Mouse (Mus musculus) embryonic fibroblast, embryonic 13.5 days (primary cell): Measurements from ENCODE around the gene Wwox.

Experiments
- CTCF ChIP-seq: IDR thresholded peaks from 2 replicates; pipeline ENCODE4 v1.5.1; 2011; ENCODE audit warnings: mild to moderate bottlenecking, control low read depth, low read length, moderate library complexity, borderline replicate concordance; ENCODE audit not compliant: insufficient read depth
- POLR2A ChIP-seq: IDR thresholded peaks from 2 replicates; pipeline ENCODE4 v1.6.1; 2011; ENCODE audit warnings: low read depth, mild to moderate bottlenecking, control low read depth, low read length, moderate library complexity

- no peak for TF ChIP-seq CTCF
- TF ChIP-seq POLR2A: no peak
Observed at GRCm38 (mm10) chr8:115395840-115396239, 956.4 kb downstream of the Wwox start.
